Mouse (Mus musculus) CH12.LX (cell line): ENCODE results near the gene Fuca2. TPM values are rescaled to one million over a fixed set of nuclear protein-coding genes. Genes with fewer than 3 reads are reported as not detected.
A peak's percentile ranks its signal among the peaks of the same experiment; 100 is the strongest.

Source experiments
- DNase-seq: peaks from one replicate; pipeline ENCODE4 v3.0.0-alpha.2; 2013; ENCODE audit errors: extremely low read depth
- H3K27ac ChIP-seq: 2 replicates; pipeline ENCODE4 v1.5.1; 2012; ENCODE audit warnings: low read depth, mild to moderate bottlenecking, control low read depth, moderate library complexity; ENCODE audit not compliant: insufficient read depth
- H3K27me3 ChIP-seq: replicated peaks from 2 replicates; pipeline ENCODE3; 2012; ENCODE audit warnings: inconsistent platforms
- H3K36me3 ChIP-seq, 2 experiments: replicated peaks in 1 of 2; 2 replicates each; pipeline versions ENCODE3 to v1.6.1; 2012; ENCODE audit warnings: inconsistent platforms in 1 of 2, low read length in 1 of 2, mild to moderate bottlenecking in 1 of 2, mixed read lengths in 1 of 2, moderate library complexity in 1 of 2; ENCODE audit not compliant: control insufficient read depth in 1 of 2, insufficient read depth in 1 of 2
- H3K4me1 ChIP-seq, 2 experiments: 2 replicates each; pipeline ENCODE4 v1.6.1; 2012; ENCODE audit warnings: inconsistent platforms in 1 of 2, moderate library complexity in 1 of 2; ENCODE audit not compliant: insufficient read depth in 2 of 2, control insufficient read depth in 1 of 2
- H3K4me2 ChIP-seq: 2 replicates; pipeline ENCODE4 v1.6.1; 2012; ENCODE audit warnings: low read depth, mild to moderate bottlenecking, control low read depth; ENCODE audit not compliant: poor library complexity, insufficient read depth, severe bottlenecking
- H3K4me3 ChIP-seq, 3 experiments: fragments of 150-350 bp in 1 of 3; sonication (generic) in 1 of 3; replicated peaks in 1 of 3; 2 replicates each; pipeline versions ENCODE3 to v1.5.1; 2011 to 2012; ENCODE audit warnings: low read depth in 2 of 3, low read length in 2 of 3, mild to moderate bottlenecking in 2 of 3, moderate library complexity in 2 of 3, control low read depth in 1 of 3, improper control_type of control experiment in 1 of 3, inconsistent platforms in 1 of 3, mixed read lengths in 1 of 3; ENCODE audit not compliant: poor library complexity in 1 of 3
- H3K79me2 ChIP-seq: replicated peaks from 2 replicates; pipeline ENCODE4 v1.6.1; 2012; ENCODE audit warnings: mild to moderate bottlenecking, moderate library complexity; ENCODE audit not compliant: control insufficient read depth, poor library complexity, insufficient read depth, severe bottlenecking; ENCODE audit errors: extremely low read depth
- H3K9ac ChIP-seq: 2 replicates; pipeline ENCODE4 v1.6.1; 2012; ENCODE audit warnings: low read depth, mild to moderate bottlenecking, control low read depth, moderate library complexity; ENCODE audit not compliant: insufficient read depth
- H3K9me3 ChIP-seq: replicated peaks from 2 replicates; pipeline ENCODE3; 2012; ENCODE audit warnings: low read length, inconsistent platforms, mixed read lengths
- CTCF ChIP-seq, 2 experiments: IDR thresholded peaks in 1 of 2; conservative IDR thresholded peaks in 1 of 2; 2 replicates each; pipeline ENCODE4 v1.5.1; 2011 to 2012; ENCODE audit warnings: low read depth in 2 of 2, low read length in 2 of 2, improper control_type of control experiment in 1 of 2, inconsistent platforms in 1 of 2, mild to moderate bottlenecking in 1 of 2, moderate library complexity in 1 of 2
- E2F4 ChIP-seq: IDR thresholded peaks from 2 replicates; pipeline ENCODE4 v1.6.1; 2011; ENCODE audit warnings: low read depth, low read length, improper control_type of control experiment; ENCODE audit not compliant: insufficient replicate concordance
- IRF4 ChIP-seq: IDR thresholded peaks from 2 replicates; pipeline ENCODE4 v1.6.1; 2014; ENCODE audit warnings: low read depth, mild to moderate bottlenecking, inconsistent platforms, low read length, improper control_type of control experiment
- JUN ChIP-seq: IDR thresholded peaks from 2 replicates; pipeline ENCODE4 v1.6.1; 2011; ENCODE audit warnings: low read depth, mild to moderate bottlenecking, low read length, improper control_type of control experiment, moderate library complexity; ENCODE audit not compliant: insufficient read depth
- MAX ChIP-seq: IDR thresholded peaks from 2 replicates; pipeline ENCODE4 v1.6.1; 2011; ENCODE audit warnings: low read length, improper control_type of control experiment
- MEF2A ChIP-seq: IDR thresholded peaks from 2 replicates; pipeline ENCODE4 v1.6.1; 2014; ENCODE audit warnings: low read depth, mild to moderate bottlenecking, inconsistent platforms, low read length, improper control_type of control experiment, borderline replicate concordance
- MYC ChIP-seq: IDR thresholded peaks from 2 replicates; pipeline ENCODE4 v1.6.1; 2011; ENCODE audit warnings: low read depth, mild to moderate bottlenecking, improper control_type of control experiment, low read length
- PAX5 ChIP-seq: IDR thresholded peaks from 2 replicates; pipeline ENCODE4 v1.6.1; 2012; ENCODE audit warnings: low read length, inconsistent platforms, mixed read lengths
- POLR2AphosphoS2 ChIP-seq: IDR thresholded peaks from 2 replicates; pipeline ENCODE4 v1.6.1; 2011; ENCODE audit warnings: low read depth, low read length, improper control_type of control experiment
- RAD21 ChIP-seq: IDR thresholded peaks from 2 replicates; pipeline ENCODE4 v1.6.1; 2011; ENCODE audit warnings: low read depth, mild to moderate bottlenecking, low read length, improper control_type of control experiment, moderate library complexity
- RCOR1 ChIP-seq: conservative IDR thresholded peaks from 2 replicates; pipeline ENCODE4 v1.6.1; 2012; ENCODE audit warnings: low read depth, mild to moderate bottlenecking, inconsistent platforms, low read length, improper control_type of control experiment
- SMC3 ChIP-seq: IDR thresholded peaks from 2 replicates; pipeline ENCODE4 v1.6.1; 2011; ENCODE audit warnings: low read depth, low read length, improper control_type of control experiment
- TBP ChIP-seq: conservative IDR thresholded peaks from 2 replicates; pipeline ENCODE4 v1.6.1; 2011; ENCODE audit warnings: low read depth, low read length, improper control_type of control experiment
- TCF12 ChIP-seq: IDR thresholded peaks from 2 replicates; pipeline ENCODE4 v1.6.1; 2014; ENCODE audit warnings: low read depth, mild to moderate bottlenecking, inconsistent platforms, low read length, improper control_type of control experiment
- USF1 ChIP-seq: IDR thresholded peaks from 2 replicates; pipeline ENCODE4 v1.6.1; 2014; ENCODE audit warnings: low read depth, mild to moderate bottlenecking, inconsistent platforms, low read length, improper control_type of control experiment
- ZC3H11A ChIP-seq: IDR thresholded peaks from 2 replicates; pipeline ENCODE4 v1.6.1; 2012; ENCODE audit warnings: low read depth, mild to moderate bottlenecking, inconsistent platforms, low read length, improper control_type of control experiment
- ZKSCAN1 ChIP-seq: IDR thresholded peaks from 2 replicates; pipeline ENCODE4 v1.6.1; 2012; ENCODE audit warnings: low read depth, inconsistent platforms, low read length, improper control_type of control experiment, borderline replicate concordance
- ZNF384 ChIP-seq: IDR thresholded peaks from 2 replicates; pipeline ENCODE4 v1.6.1; 2012; ENCODE audit warnings: low read depth, low read length, improper control_type of control experiment, inconsistent platforms
- dilution Hi-C: fragments of 300-500 bp; cut with MboI; formaldehyde crosslinking; loops from 2 replicates; pipeline ENCODE4 v1.14.3; 2020; ENCODE audit warnings: low sequenced_read_pairs; ENCODE audit not compliant: extremely low pct_unique_long_range_greater_than_20kb, extremely low pct_ligation_motif_present
- in situ Hi-C: fragments of 300-500 bp; cut with MboI; formaldehyde crosslinking; loops from 3 replicates; pipeline ENCODE4 v1.14.3; 2019; ENCODE audit warnings: low sequenced_read_pairs, low pct_ligation_motif_present, low pct_unique_long_range_greater_than_20kb, mixed read lengths
- polyA plus RNA-seq: library from polyadenylated mRNA; unstranded; fragments of >175 nt; gene quantifications from 2 replicates; pipeline ENCODE4 v1.2.1, GENCODE M21; 2012; ENCODE audit warnings: low read depth; ENCODE audit not compliant: insufficient read length
- total RNA-seq, 2 experiments: library from RNA; depleted of rRNA; stranded (reverse); fragments of 300-350 nt in 1 of 2; fragments of >200 nt in 1 of 2; gene quantifications; 2 replicates each; pipeline ENCODE4 v1.2.3; 2012 to 2014

Gene Fuca2
- total and polyA plus RNA-seq, 3 experiments: 28.2 to 42.2 (median 37.5) TPM

DNA sequence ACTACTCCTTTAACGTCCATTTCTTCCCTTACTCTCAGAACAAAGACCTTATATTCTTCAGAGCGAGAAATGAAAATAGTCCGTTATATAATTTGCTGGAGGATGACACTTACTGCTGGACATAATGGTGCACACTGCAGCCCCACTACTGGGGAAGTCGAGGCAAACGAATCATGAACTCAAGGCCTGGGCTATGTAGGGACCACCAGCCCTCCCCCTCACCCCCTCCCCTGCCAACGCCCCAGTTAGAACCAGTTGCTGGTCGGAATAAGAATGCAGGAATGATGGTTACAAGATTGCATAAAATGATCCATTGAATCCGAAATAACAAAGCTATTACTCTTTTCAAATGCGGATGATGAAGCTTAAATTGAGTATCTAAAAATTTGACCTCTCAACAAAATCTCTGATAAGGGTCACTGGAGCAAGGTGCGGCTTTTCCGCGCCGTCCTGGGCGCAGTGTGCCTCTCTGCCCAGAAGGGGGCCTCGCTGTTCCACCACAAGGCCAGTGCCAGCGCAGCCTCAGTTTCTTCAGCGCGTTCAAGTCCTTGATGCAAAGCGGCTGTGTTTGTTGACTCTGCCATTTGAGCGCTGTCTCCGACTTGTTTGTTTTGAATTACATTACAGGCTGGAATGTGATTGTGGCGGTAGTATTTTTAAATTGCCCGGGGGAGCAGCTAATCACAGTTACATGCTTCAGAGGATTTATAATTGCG, 65.2 kb downstream of the Fuca2 start:
- H3K36me3 ChIP-seq: peaks cover 28 to 60% of the 10 kb centered on the region in 2 experiments
- no peaks in the 10 kb centered on the region for H3K27me3 ChIP-seq
- no peak overlapping the region for H3K4me2 ChIP-seq
- TF ChIP-seq CTCF (conservative IDR thresholded peaks at IDR 0.05 in 1 of 2, IDR thresholded peaks at IDR 0.05 in 1 of 2; ENCODE audit: low read depth in 2 of 2, low read length in 2 of 2) (peak; percentile 52 to 64), SMC3 (peak; percentile 48), JUN (no peak), TBP (no peak), USF1 (no peak), PAX5 (no peak), E2F4 (no peak), POLR2AphosphoS2 (no peak), MYC (no peak), IRF4 (no peak), ZC3H11A (0 out of 2 replicates have a peak, but pooled peaks have one; percentile 4), ZNF384 (no peak), ZKSCAN1 (no peak), RAD21 (peak; percentile 63), RCOR1 (no peak)
- TF ChIP-seq, all 38 proteins: peak for 4
- Histone ChIP-seq H3K79me2 (no peaks in the 10 kb centered on the region), H3K4me3 (no peak overlapping the region), H3K27ac (no peak overlapping the region), H3K9me3 (no peaks in the 10 kb centered on the region), H3K4me1 (peaks cover 0 to 4% of the 10 kb centered on the region in 2 experiments; a peak in 1 of 4 replicates), H3K9ac (no peak overlapping the region)
- DNase-seq: peak; percentile 9
- dilution Hi-C loops (no loop called here), in situ Hi-C loops (loop anchor here (25.0 kb wide), 1 partner anchor 623 kb away; no protein-coding TSS in a partner anchor)

DNA sequence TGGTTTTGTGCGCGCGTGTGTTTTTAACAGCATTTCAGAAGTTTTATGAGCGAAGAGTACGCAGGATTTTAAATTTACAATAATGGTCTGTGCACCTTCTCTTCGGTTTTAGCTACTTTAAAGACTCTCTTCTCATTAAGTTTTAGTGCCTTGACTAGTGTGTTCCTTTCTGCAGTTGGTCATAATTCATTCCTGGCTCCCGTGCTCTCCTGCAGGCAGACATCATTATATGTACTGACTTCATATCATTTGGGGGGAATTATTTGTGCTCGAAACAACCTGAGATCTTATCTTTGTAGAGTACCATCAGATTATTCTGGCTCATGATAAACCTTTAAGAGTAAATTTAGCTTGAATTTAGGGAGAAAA, 65.7 kb downstream of the Fuca2 start:
- no peak for DNase-seq
- in situ Hi-C loops: loop anchor here (25.0 kb wide), 1 partner anchor 622 kb away; no protein-coding TSS in a partner anchor

More for the DNA sequence above, 65.7 kb downstream of the Fuca2 start:
- dilution Hi-C loops: no loop called here
- no peak overlapping the region for H3K4me3 ChIP-seq
- H3K9me3 ChIP-seq: no peaks in the 10 kb centered on the region
- no peaks in the 10 kb centered on the region for H3K79me2 ChIP-seq
- no peak overlapping the region for H3K9ac ChIP-seq
- H3K27ac ChIP-seq: no peak overlapping the region
- no peak overlapping the region for H3K4me2 ChIP-seq
- peaks cover 26 to 56% of the 10 kb centered on the region in 2 experiments for H3K36me3 ChIP-seq
- H3K27me3 ChIP-seq: no peaks in the 10 kb centered on the region
- TF ChIP-seq MAX: no peak
- TF ChIP-seq TCF12: no peak
- TF ChIP-seq MEF2A: no peak
- TF ChIP-seq, all 38 proteins: peak for 0
- peaks cover 0 to 3% of the 10 kb centered on the region in 2 experiments; a peak in 1 of 4 replicates for H3K4me1 ChIP-seq
